Mouse (Mus musculus) embryonic fibroblast, embryonic 13.5 days (primary cell): ENCODE results near the gene Zpbp2.

Source experiments
- CTCF ChIP-seq: IDR thresholded peaks from 2 replicates; pipeline ENCODE4 v1.5.1; 2011; ENCODE audit warnings: mild to moderate bottlenecking, control low read depth, low read length, moderate library complexity, borderline replicate concordance; ENCODE audit not compliant: insufficient read depth
- POLR2A ChIP-seq: IDR thresholded peaks from 2 replicates; pipeline ENCODE4 v1.6.1; 2011; ENCODE audit warnings: low read depth, mild to moderate bottlenecking, control low read depth, low read length, moderate library complexity

GRCm38 (mm10) chr11:98555124-98555700 is 4.3 kb downstream of the Zpbp2 start:
- TF ChIP-seq CTCF (no peak), POLR2A (no peak)
